Mouse (Mus musculus) midbrain, embryonic 10.5 days (tissue): Measurements from ENCODE around the gene Mdh2. TPM values are rescaled to one million over a fixed set of nuclear protein-coding genes. Genes with fewer than 3 reads are reported as not detected.

ENCODE experiments used
- DNase-seq: peaks from one replicate; pipeline ENCODE4 v3.0.0-alpha.2; 2017; ENCODE audit warnings: low spot score
- H3K27ac ChIP-seq: fragments of 300-500 bp; sonication (generic); replicated peaks from 2 replicates; pipeline ENCODE4 v1.5.1; 2016; ENCODE audit warnings: mild to moderate bottlenecking
- H3K27me3 ChIP-seq: fragments of 300-500 bp; sonication (generic); 2 replicates; pipeline ENCODE4 v1.6.1; 2016; ENCODE audit warnings: low read depth, mild to moderate bottlenecking; ENCODE audit not compliant: poor library complexity, severe bottlenecking
- H3K36me3 ChIP-seq: fragments of 300-500 bp; sonication (generic); 2 replicates; pipeline ENCODE4 v1.6.1; 2016; ENCODE audit warnings: mild to moderate bottlenecking, moderate library complexity
- H3K4me1 ChIP-seq: fragments of 300-500 bp; sonication (generic); 2 replicates; pipeline ENCODE4 v1.6.1; 2016
- H3K4me3 ChIP-seq: fragments of 300-500 bp; sonication (generic); 2 replicates; pipeline ENCODE4 v1.5.1; 2016; ENCODE audit warnings: mild to moderate bottlenecking, moderate library complexity
- H3K9me3 ChIP-seq: fragments of 300-500 bp; sonication (generic); replicated peaks from 2 replicates; pipeline ENCODE4 v1.6.1; 2016; ENCODE audit warnings: mild to moderate bottlenecking
- WGBS: fragments of 180-500 bp; shearing (Covaris S2); methylation state at CpG from one replicate; pipeline ENCODE4 v1.1.7; 2016; 5-methylcytosine and 5-hydroxymethylcytosine counted together
- polyA plus RNA-seq: library from polyadenylated mRNA; unstranded; fragments of >200 nt; fragmentation: Nextera tagmentation; extraction: Ambion mirVana; gene quantifications from 2 replicates; pipeline ENCODE4 v1.2.1, GENCODE M21; 2016

Gene Mdh2
- polyA plus RNA-seq, 1 experiment from 2014 or later, result 619 TPM

GRCm38 (mm10) chr5:135742941-135743740 is 35.1 kb upstream of the Mdh2 start:
- WGBS, result 22% methylated on average over 18 of the region's 18 CpGs
- H3K4me3 ChIP-seq, result peak overlapping the region; percentile 70
- peak; percentile 47 for DNase-seq
- peaks cover 34% of the 10 kb centered on the region for H3K36me3 ChIP-seq
- H3K27me3 ChIP-seq, result peaks cover 11% of the 10 kb centered on the region; the same call in 1 of the 2 replicates
- H3K9me3 ChIP-seq, result peaks cover 9% of the 10 kb centered on the region; the same call in 1 of the 2 replicates
- peaks cover 23% of the 10 kb centered on the region for H3K4me1 ChIP-seq
- H3K27ac ChIP-seq, result peak overlapping the region; percentile 79

GRCm38 (mm10) chr5:135743741-135744609 is 34.3 kb upstream of the Mdh2 start, which contains the start of gene Tmem120a:
Gene Tmem120a, minus strand, starts transcription at chr5:135744448.
- peaks cover 29% of the 10 kb centered on the region for H3K36me3 ChIP-seq
- H3K27ac ChIP-seq, result peak within 1 kb of the TSS; percentile 79
- peak within 1 kb of the TSS; percentile 70 for H3K4me3 ChIP-seq
- peaks cover 17% of the 10 kb centered on the region; the same call in 1 of the 2 replicates for H3K9me3 ChIP-seq
- H3K27me3 ChIP-seq, result peaks cover 11% of the 10 kb centered on the region; the same call in 1 of the 2 replicates
- peak; percentile 95 for DNase-seq
- WGBS, result under 1% methylated on average over 60 of the region's 60 CpGs
- peaks cover 23% of the 10 kb centered on the region for H3K4me1 ChIP-seq

GRCm38 (mm10) chr5:135744742-135745141 is 33.5 kb upstream of the Mdh2 start:
- Histone ChIP-seq H3K27ac (peak overlapping the region; percentile 79), H3K4me3 (peak overlapping the region; percentile 70), H3K9me3 (peaks cover 17% of the 10 kb centered on the region; the same call in 1 of the 2 replicates), H3K4me1 (peaks cover 23% of the 10 kb centered on the region), H3K36me3 (peaks cover 24% of the 10 kb centered on the region), H3K27me3 (peaks cover 11% of the 10 kb centered on the region; the same call in 1 of the 2 replicates)
- WGBS, result 26% methylated on average over 12 of the region's 12 CpGs
- no peak for DNase-seq

- DNase-seq, result no peak
- no peaks in the 10 kb centered on the region; the same call in 1 of the 2 replicates for H3K27me3 ChIP-seq
- peaks cover 17% of the 10 kb centered on the region; the same call in 1 of the 2 replicates for H3K9me3 ChIP-seq
- WGBS, result 97% methylated on average over 1 of the region's 1 CpGs
- no peaks in the 10 kb centered on the region for H3K4me1 ChIP-seq
- no peak overlapping the region for H3K4me3 ChIP-seq
- H3K27ac ChIP-seq, result no peak overlapping the region
- 0 out of 2 replicates have a peak, but pooled peaks cover 2% of the 10 kb centered on the region for H3K36me3 ChIP-seq
Observed at GRCm38 (mm10) chr5:135751041-135751440, 27.2 kb upstream of the Mdh2 start.

- H3K9me3 ChIP-seq, result peaks cover 17% of the 10 kb centered on the region; the same call in 1 of the 2 replicates
- H3K27ac ChIP-seq, result no peak overlapping the region
- H3K4me3 ChIP-seq, result no peak overlapping the region
- 81% methylated on average over 2 of the region's 2 CpGs for WGBS
- no peaks in the 10 kb centered on the region for H3K4me1 ChIP-seq
- DNase-seq, result no peak
- 0 out of 2 replicates have a peak, but pooled peaks cover 2% of the 10 kb centered on the region for H3K36me3 ChIP-seq
- H3K27me3 ChIP-seq, result no peaks in the 10 kb centered on the region
Observed at GRCm38 (mm10) chr5:135751595-135751994, 26.7 kb upstream of the Mdh2 start.

GRCm38 (mm10) chr5:135761881-135762280 is 16.4 kb upstream of the Mdh2 start:
- no peak for DNase-seq
- H3K27me3 ChIP-seq, result no peaks in the 10 kb centered on the region
- H3K36me3 ChIP-seq, result no peaks in the 10 kb centered on the region
- H3K27ac ChIP-seq, result no peak overlapping the region
- H3K9me3 ChIP-seq, result no peaks in the 10 kb centered on the region
- H3K4me1 ChIP-seq, result no peaks in the 10 kb centered on the region
- WGBS, result 80% methylated on average over 3 of the region's 3 CpGs
- H3K4me3 ChIP-seq, result no peak overlapping the region

GRCm38 (mm10) chr5:135763526-135763925 is 14.8 kb upstream of the Mdh2 start:
- Histone ChIP-seq H3K27ac (no peak overlapping the region), H3K27me3 (no peaks in the 10 kb centered on the region), H3K4me1 (no peaks in the 10 kb centered on the region), H3K9me3 (no peaks in the 10 kb centered on the region), H3K36me3 (no peaks in the 10 kb centered on the region), H3K4me3 (no peak overlapping the region)
- WGBS, result 6% methylated on average over 7 of the region's 7 CpGs
- DNase-seq, result peak; percentile 77

- H3K4me1 ChIP-seq, result no peaks in the 10 kb centered on the region
- 71% methylated on average over 3 of the region's 3 CpGs for WGBS
- no peaks in the 10 kb centered on the region for H3K27me3 ChIP-seq
- H3K4me3 ChIP-seq, result no peak overlapping the region
- H3K9me3 ChIP-seq, result no peaks in the 10 kb centered on the region
- H3K27ac ChIP-seq, result no peak overlapping the region
- no peaks in the 10 kb centered on the region for H3K36me3 ChIP-seq
- DNase-seq, result no peak
Observed at GRCm38 (mm10) chr5:135764971-135765370, 13.3 kb upstream of the Mdh2 start.

GRCm38 (mm10) chr5:135772519-135772918 is 5.8 kb upstream of the Mdh2 start:
- Histone ChIP-seq H3K27ac (no peak overlapping the region), H3K27me3 (0 out of 2 replicates have a peak, but pooled peaks cover 7% of the 10 kb centered on the region), H3K4me1 (peaks cover 10% of the 10 kb centered on the region), H3K36me3 (no peaks in the 10 kb centered on the region), H3K4me3 (no peak overlapping the region), H3K9me3 (no peaks in the 10 kb centered on the region)
- 69% methylated on average over 3 of the region's 3 CpGs for WGBS
- DNase-seq, result no peak

GRCm38 (mm10) chr5:135776546-135776945 is 1.7 kb upstream of the Mdh2 start:
- peaks cover 34% of the 10 kb centered on the region for H3K4me1 ChIP-seq
- H3K4me3 ChIP-seq, result no peak overlapping the region
- H3K36me3 ChIP-seq, result peaks cover 12% of the 10 kb centered on the region
- no peak overlapping the region for H3K27ac ChIP-seq
- H3K27me3 ChIP-seq, result 0 out of 2 replicates have a peak, but pooled peaks cover 7% of the 10 kb centered on the region
- WGBS, result 77% methylated on average over 4 of the region's 4 CpGs
- H3K9me3 ChIP-seq, result no peaks in the 10 kb centered on the region
- DNase-seq, result no peak

- DNase-seq, result no peak
- H3K36me3 ChIP-seq, result peaks cover 26% of the 10 kb centered on the region
- WGBS, result under 1% methylated on average over 45 of the region's 45 CpGs
- H3K27me3 ChIP-seq, result 0 out of 2 replicates have a peak, but pooled peaks cover 7% of the 10 kb centered on the region
- H3K4me3 ChIP-seq, result peak within 1 kb of the TSS; percentile 87
- no peaks in the 10 kb centered on the region for H3K9me3 ChIP-seq
- peaks cover 34% of the 10 kb centered on the region for H3K4me1 ChIP-seq
- peak within 1 kb of the TSS; percentile 97 for H3K27ac ChIP-seq
Observed at GRCm38 (mm10) chr5:135777796-135778470, 347 bp upstream of the Mdh2 start, which contains the start of gene Styxl1. Gene Styxl1, minus strand, starts transcription at chr5:135778385.

GRCm38 (mm10) chr5:135780331-135780730 is 2.1 kb downstream of the Mdh2 start:
- WGBS, result 85% methylated on average over 8 of the region's 8 CpGs
- DNase-seq, result no peak
- Histone ChIP-seq H3K4me1 (peaks cover 34% of the 10 kb centered on the region), H3K4me3 (peak overlapping the region; percentile 87), H3K27ac (no peak overlapping the region), H3K9me3 (no peaks in the 10 kb centered on the region), H3K27me3 (0 out of 2 replicates have a peak, but pooled peaks cover 7% of the 10 kb centered on the region), H3K36me3 (peaks cover 50% of the 10 kb centered on the region)
